Mouse (Mus musculus) embryonic facial prominence, embryonic 12.5 days (tissue): ENCODE results near the gene Bcar1. TPM values are rescaled to one million over a fixed set of nuclear protein-coding genes. Genes with fewer than 3 reads are reported as not detected.

ENCODE experiments used
- ATAC-seq: fragments of 200-750 bp; cut with Nextera tagmentation; 2 replicates; pipeline ENCODE4 v1.8.0; 2017; ENCODE audit not compliant: insufficient number of reproducible peaks, insufficient read depth, low FRiP score, low TSS enrichment
- H3K27ac ChIP-seq: fragments of 300-500 bp; sonication (generic); 2 replicates; pipeline ENCODE4 v1.5.1; 2016; ENCODE audit warnings: mild to moderate bottlenecking
- H3K27me3 ChIP-seq: fragments of 300-500 bp; sonication (generic); 2 replicates; pipeline ENCODE4 v1.6.1; 2016; ENCODE audit warnings: mild to moderate bottlenecking, moderate library complexity
- H3K36me3 ChIP-seq: fragments of 300-500 bp; sonication (generic); 2 replicates; pipeline ENCODE4 v1.6.1; 2016; ENCODE audit warnings: mild to moderate bottlenecking
- H3K4me1 ChIP-seq: fragments of 300-500 bp; sonication (generic); 2 replicates; pipeline ENCODE4 v1.6.1; 2016
- H3K4me2 ChIP-seq: fragments of 300-500 bp; sonication (generic); replicated peaks from 2 replicates; pipeline ENCODE4 v1.6.1; 2016; ENCODE audit warnings: mild to moderate bottlenecking, moderate library complexity
- H3K4me3 ChIP-seq: fragments of 300-500 bp; sonication (generic); 2 replicates; pipeline ENCODE4 v1.5.1; 2016; ENCODE audit warnings: mild to moderate bottlenecking
- H3K9ac ChIP-seq: fragments of 300-500 bp; sonication (generic); 2 replicates; pipeline ENCODE4 v1.6.1; 2016; ENCODE audit warnings: mild to moderate bottlenecking, moderate library complexity
- H3K9me3 ChIP-seq: fragments of 300-500 bp; sonication (generic); 2 replicates; pipeline ENCODE4 v1.6.1; 2016; ENCODE audit warnings: mild to moderate bottlenecking, moderate library complexity
- WGBS: fragments of 180-500 bp; shearing (Covaris S2); methylation state at CpG from one replicate; pipeline ENCODE4 v1.1.7; 2016; 5-methylcytosine and 5-hydroxymethylcytosine counted together
- polyA plus RNA-seq: library from polyadenylated mRNA; unstranded; fragments of >200 nt; fragmentation: Nextera tagmentation; extraction: Ambion mirVana; gene quantifications from 2 replicates; pipeline ENCODE4 v1.2.1, GENCODE M21; 2016

The Bcar1 gene
- 40.0 and 41.1 TPM in 2 replicates for polyA plus RNA-seq

DNA sequence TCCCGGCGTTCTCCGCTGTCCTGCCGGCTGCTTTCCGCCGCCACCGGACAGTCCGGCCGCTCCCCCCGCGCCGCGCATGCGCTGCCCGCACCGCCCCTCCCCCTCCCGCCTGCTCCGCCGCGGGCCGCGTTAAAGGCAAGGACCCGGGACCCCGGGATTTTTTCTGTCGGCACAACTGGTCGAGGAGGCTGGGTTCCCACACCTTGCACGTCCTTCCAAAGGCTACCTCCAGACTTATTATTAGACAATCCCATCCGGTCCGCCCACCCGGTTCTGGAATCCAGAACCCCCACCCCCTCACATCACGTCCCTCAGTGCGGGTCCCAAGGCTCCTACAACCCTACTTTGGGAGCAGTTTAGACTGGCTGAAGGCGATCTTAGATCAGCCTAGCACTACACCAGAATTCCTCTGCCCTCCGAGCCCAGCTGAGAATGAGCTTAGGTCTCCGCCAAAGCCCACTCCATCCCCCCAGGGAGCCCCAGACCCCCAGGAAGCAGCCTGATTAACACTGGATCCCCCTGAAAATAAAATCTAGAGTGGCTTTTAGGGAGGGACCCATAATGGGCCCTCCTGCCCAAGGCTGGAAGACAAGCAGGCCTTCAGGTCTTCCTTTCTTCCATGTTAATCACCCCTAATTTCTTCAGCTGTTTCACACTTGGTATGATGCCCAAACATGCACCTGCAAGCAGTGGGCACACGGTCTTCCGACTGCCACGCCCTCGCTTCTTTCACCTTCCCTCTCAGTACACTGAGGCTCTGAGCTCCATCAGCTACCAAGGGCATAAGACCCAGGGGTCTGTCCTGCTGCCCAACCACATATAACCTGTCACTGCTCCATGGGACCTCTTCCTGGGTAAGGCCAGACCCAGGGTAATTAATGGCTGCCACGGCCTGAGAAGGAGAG is at the start of gene Bcar1:
Gene Bcar1, minus strand, starts transcription at position 18 of the 905 bp plus-strand sequence.
- no peaks in the 10 kb centered on the region for H3K36me3 ChIP-seq
- H3K4me1 ChIP-seq, result peaks cover 56% of the 10 kb centered on the region
- 0 out of 2 replicates have a peak, but pooled peaks have one; percentile 37 for ATAC-seq
- H3K27ac ChIP-seq, result peak within 1 kb of the TSS; percentile 82
- WGBS, result 11% methylated on average over 32 of the region's 40 CpGs
- no peaks in the 10 kb centered on the region for H3K27me3 ChIP-seq
- H3K4me2 ChIP-seq, result peak within 1 kb of the TSS; percentile 71
- H3K9ac ChIP-seq, result peak within 1 kb of the TSS; percentile 95
- peak within 1 kb of the TSS; percentile 96 for H3K4me3 ChIP-seq
- no peaks in the 10 kb centered on the region for H3K9me3 ChIP-seq

DNA sequence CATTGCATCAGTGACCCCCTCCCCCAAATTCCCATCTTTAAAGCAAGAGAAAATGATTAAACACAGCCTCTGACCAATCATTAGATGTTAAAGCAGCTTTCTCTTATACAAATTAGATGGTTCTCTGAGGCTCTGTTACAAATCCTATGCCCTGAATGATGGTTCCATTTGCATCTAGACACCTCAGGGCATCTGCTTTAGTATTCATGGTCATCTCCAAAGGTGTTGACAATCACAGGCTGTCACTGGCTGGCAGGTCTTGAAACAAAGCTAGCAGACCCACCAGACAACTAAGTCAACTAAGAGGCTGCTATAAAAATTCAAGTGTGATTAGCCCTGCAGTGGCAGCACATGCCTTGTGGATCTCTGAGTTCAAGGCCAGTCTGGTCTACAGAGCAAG is 46.0 kb upstream of the Bcar1 start:
- no peak overlapping the region for H3K4me3 ChIP-seq
- no peaks in the 10 kb centered on the region for H3K9me3 ChIP-seq
- no peak overlapping the region for H3K4me2 ChIP-seq
- H3K4me1 ChIP-seq, result peaks cover 24% of the 10 kb centered on the region
- no peak overlapping the region for H3K27ac ChIP-seq
- 0 out of 2 replicates have a peak, but pooled peaks cover 2% of the 10 kb centered on the region for H3K36me3 ChIP-seq
- no peaks in the 10 kb centered on the region for H3K27me3 ChIP-seq
- no peak overlapping the region for H3K9ac ChIP-seq
- ATAC-seq, result no peak

DNA sequence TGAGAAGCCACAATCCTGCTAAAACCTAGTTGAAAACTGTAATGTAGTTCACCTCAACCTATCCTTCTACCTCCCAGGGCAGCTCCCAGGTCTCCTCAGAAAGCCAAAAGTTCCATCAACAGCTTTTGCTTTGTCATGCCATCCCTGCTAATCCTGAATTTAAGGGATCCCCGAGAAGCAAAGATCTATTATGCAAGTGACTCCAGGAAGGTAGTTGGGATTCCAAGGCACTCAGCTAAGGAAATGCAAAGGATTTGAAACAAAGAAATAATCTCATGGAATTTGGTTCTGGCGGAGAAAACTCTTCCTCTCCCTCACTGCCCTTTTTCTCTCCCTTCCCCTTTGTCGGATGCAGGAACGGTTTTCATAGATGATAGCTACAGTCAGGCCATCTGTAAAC is 45.6 kb upstream of the Bcar1 start:
- H3K4me1 ChIP-seq, result peaks cover 24% of the 10 kb centered on the region
- no peak overlapping the region for H3K27ac ChIP-seq
- no peak overlapping the region for H3K4me2 ChIP-seq
- no peak for ATAC-seq
- WGBS, result 46% methylated on average over 4 of the region's 4 CpGs
- H3K9me3 ChIP-seq, result no peaks in the 10 kb centered on the region
- no peaks in the 10 kb centered on the region for H3K27me3 ChIP-seq
- H3K9ac ChIP-seq, result no peak overlapping the region
- 0 out of 2 replicates have a peak, but pooled peaks cover under 1% of the 10 kb centered on the region for H3K36me3 ChIP-seq
- no peak overlapping the region for H3K4me3 ChIP-seq

DNA sequence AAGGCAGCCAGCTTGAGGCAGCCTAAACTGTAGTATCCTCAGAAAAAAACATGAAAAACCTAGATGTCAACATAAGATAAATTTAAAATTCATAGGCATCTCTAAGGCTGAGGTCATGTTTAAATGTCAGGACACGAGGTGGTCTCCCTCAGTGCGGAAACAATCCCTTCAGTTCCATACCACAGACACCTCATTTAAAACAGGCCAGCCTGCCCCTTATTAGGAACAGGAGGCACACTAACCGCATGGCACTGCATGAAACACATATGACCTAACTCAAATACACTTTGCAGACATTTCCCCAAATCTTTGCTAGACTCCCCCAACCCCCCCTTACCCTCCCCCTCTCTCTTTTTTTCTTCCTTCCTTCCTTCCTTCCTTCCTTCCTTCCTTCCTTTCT is 44.9 kb upstream of the Bcar1 start:
- H3K9me3 ChIP-seq, result no peaks in the 10 kb centered on the region
- peak overlapping the region; percentile 65; the same call in 1 of the 2 replicates for H3K27ac ChIP-seq
- H3K36me3 ChIP-seq, result no peaks in the 10 kb centered on the region
- no peak overlapping the region for H3K9ac ChIP-seq
- H3K4me2 ChIP-seq, result no peak overlapping the region
- H3K4me3 ChIP-seq, result no peak overlapping the region
- peaks cover 24% of the 10 kb centered on the region for H3K4me1 ChIP-seq
- ATAC-seq, result no peak
- WGBS, result 49% methylated on average over 3 of the region's 3 CpGs
- H3K27me3 ChIP-seq, result no peaks in the 10 kb centered on the region

DNA sequence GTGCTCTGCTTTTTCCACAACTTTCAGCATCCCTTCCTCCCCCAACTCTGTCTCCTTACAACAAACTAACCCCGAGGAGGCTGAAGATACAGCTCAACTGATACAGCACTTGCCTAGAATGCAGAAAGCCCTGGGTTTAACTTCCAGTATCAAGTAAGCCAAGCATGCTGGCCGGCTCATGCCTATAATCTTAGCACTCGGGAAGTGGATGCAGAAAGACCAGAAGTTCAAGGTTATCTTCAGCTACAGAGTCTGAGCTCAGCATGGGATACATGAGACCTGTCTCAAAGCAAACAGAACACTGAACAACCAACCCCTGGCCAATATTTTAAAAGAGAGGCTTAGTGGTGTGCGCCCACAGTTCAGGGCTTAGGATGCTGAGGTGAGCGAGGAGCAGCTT is 44.5 kb upstream of the Bcar1 start:
- Histone ChIP-seq H3K4me2 (peak overlapping the region; percentile 19; the same call in 1 of the 2 replicates), H3K27ac (peak overlapping the region; percentile 65), H3K27me3 (no peaks in the 10 kb centered on the region), H3K4me3 (no peak overlapping the region), H3K9me3 (no peaks in the 10 kb centered on the region), H3K36me3 (no peaks in the 10 kb centered on the region), H3K4me1 (peaks cover 24% of the 10 kb centered on the region), H3K9ac (no peak overlapping the region)
- 68% methylated on average over 5 of the region's 5 CpGs for WGBS
- ATAC-seq, result no peak

DNA sequence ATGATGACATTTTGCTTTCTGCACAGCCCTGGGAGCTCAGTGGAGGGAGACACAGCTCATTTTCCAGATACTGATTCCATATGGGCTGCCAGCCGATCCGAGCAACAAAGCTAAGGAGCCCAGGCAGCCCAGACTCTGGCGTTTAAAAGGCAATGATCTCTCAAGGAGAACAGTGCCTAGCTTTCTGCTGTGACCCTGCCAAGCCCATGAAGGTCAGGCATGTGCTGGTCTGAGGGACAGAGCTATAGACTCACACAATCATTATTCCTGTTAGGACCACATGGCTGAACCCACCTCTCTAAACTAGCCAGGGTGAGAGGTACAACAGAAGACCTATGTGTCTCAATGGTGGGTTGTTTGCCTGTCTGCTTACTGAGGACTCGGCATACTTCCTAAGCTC is 44.1 kb upstream of the Bcar1 start:
- H3K4me1 ChIP-seq, result peaks cover 24% of the 10 kb centered on the region
- WGBS, result 26% methylated on average over 4 of the region's 4 CpGs
- no peak for ATAC-seq
- no peak overlapping the region for H3K9ac ChIP-seq
- H3K9me3 ChIP-seq, result no peaks in the 10 kb centered on the region
- no peaks in the 10 kb centered on the region for H3K36me3 ChIP-seq
- peak overlapping the region; percentile 19; the same call in 1 of the 2 replicates for H3K4me2 ChIP-seq
- peak overlapping the region; percentile 65 for H3K27ac ChIP-seq
- H3K27me3 ChIP-seq, result no peaks in the 10 kb centered on the region
- no peak overlapping the region for H3K4me3 ChIP-seq

DNA sequence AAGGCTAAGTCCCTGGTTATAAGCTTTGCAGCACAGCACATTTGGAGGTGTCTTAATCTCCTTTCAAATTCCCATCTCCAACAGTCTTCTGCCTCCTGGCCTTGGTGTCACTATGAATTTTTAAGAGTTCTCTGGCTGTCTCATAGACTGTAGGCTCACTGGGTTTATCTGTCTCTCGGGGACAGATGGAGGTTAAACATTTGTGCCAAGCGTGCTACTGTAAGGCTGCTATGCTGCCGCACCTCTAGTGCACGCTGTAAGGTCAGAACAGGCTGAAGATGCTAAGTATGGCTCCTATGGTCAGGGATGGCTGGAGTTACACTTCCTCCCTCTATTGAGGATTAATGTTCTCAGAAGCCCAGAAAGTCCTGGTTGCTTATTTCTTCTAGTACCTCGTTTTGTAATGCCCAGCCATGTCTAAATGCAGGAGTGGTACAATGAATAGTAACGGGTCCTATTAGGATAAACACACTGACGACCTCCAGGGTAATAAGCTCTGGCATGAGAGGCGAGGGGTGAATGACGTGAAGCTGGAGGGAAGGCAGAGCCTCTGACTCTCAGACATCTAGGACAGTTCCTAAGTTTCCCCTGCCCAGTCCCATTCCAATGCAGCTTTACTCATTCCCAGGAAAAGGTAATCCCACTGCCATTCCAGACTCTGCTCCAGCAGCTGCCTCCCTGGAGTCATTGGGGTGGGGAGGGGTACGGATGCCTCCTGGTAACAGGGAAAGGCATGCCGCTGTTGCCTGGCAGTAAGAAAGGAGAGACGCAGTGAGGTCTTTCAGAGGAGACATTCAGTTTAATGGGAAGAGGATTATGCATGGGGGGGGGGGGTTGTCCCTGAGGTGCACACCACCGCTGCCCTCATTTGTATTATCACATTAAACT is 43.3 kb upstream of the Bcar1 start:
- Histone ChIP-seq H3K9ac (no peak overlapping the region), H3K4me3 (no peak overlapping the region), H3K4me2 (peak overlapping the region; percentile 19; the same call in 1 of the 2 replicates), H3K27ac (peak overlapping the region; percentile 65; the same call in 1 of the 2 replicates), H3K36me3 (no peaks in the 10 kb centered on the region), H3K27me3 (no peaks in the 10 kb centered on the region), H3K9me3 (no peaks in the 10 kb centered on the region), H3K4me1 (peaks cover 24% of the 10 kb centered on the region)
- WGBS, result 51% methylated on average over 13 of the region's 13 CpGs
- ATAC-seq, result 0 out of 2 replicates have a peak, but pooled peaks have one; percentile 60

DNA sequence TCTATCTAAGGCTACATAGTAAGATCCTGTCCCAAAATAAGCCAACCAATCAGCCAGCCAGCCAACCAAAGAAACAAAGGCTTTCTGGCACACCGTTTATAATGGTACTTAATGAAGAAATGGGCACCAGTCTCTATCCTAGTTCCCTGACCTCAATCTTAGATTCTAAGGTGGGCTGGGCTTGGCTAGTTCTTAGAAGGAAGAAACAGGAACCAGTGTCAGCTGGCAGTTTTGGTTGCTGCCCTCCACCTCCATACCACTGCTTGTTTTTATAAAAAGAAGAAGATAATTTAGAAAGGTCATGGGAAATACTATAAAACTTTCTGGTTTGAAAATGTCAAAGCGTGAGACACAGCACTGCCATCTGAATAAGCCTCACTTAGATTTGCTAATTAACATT is 42.5 kb upstream of the Bcar1 start:
- no peaks in the 10 kb centered on the region for H3K9me3 ChIP-seq
- H3K27me3 ChIP-seq, result no peaks in the 10 kb centered on the region
- H3K4me3 ChIP-seq, result no peak overlapping the region
- H3K9ac ChIP-seq, result no peak overlapping the region
- WGBS, result 92% methylated on average over 2 of the region's 2 CpGs
- no peak overlapping the region for H3K4me2 ChIP-seq
- H3K36me3 ChIP-seq, result no peaks in the 10 kb centered on the region
- ATAC-seq, result no peak
- no peak overlapping the region for H3K27ac ChIP-seq
- peaks cover 24% of the 10 kb centered on the region for H3K4me1 ChIP-seq

DNA sequence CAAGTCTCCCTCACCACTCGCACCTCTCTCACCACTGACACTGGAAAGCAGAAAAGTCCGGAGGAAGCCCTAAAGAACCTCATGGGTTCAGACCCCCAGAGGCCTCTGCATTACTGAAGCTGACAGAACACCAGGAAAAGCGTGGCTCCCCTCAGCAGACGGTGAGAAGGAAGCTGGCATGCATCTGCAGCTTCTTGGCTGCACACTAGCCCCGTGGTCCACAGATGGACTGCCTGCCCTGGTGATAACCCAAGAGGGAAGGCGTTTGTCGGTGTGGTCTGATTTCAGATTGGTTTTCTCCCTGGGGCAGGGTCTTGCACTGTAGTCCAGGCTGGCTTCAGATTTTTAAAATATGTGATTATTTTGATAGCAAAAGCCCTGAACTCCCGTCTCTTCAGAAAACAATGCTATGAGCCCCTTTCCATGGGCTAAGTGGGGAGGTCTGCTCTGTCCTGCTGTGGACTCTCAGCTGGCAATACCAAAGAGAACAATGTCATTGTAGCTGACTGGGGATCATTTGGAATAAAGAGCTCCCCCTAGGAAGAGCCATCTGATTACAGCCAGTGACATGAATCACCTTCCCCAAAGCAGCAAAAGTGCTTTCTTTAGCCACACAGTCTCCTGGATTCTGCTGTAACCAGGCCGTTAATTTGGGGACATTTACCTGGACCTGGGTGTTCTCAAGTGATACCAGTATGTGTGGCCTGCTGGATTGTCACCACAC is 39.2 kb upstream of the Bcar1 start:
- no peak overlapping the region for H3K9ac ChIP-seq
- peaks cover 18% of the 10 kb centered on the region; the same call in 1 of the 2 replicates for H3K36me3 ChIP-seq
- peaks cover 13% of the 10 kb centered on the region for H3K4me1 ChIP-seq
- ATAC-seq, result no peak
- no peak overlapping the region for H3K4me3 ChIP-seq
- H3K4me2 ChIP-seq, result no peak overlapping the region
- no peaks in the 10 kb centered on the region for H3K27me3 ChIP-seq
- WGBS, result 76% methylated on average over 9 of the region's 9 CpGs
- no peaks in the 10 kb centered on the region for H3K9me3 ChIP-seq
- no peak overlapping the region for H3K27ac ChIP-seq

DNA sequence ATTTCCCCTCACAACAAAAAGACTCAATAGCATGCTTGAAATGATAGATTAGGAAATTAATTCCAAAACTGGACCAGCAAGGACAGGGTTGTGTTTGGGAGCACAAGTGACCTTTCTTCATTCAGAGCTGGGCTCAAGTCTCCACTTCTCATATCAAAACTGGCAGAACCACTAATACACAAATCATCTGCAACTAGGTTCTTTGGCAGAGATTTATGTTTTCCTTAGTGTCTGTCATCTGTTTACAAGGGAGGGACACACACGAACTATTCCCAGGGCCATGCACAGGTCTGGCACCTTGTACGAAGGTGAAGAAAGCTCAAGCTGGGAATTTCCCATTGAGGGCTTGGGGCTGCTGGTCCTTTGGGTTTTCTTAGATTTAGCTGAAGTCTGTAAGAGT is 38.6 kb upstream of the Bcar1 start:
- ATAC-seq, result no peak
- no peaks in the 10 kb centered on the region for H3K9me3 ChIP-seq
- H3K9ac ChIP-seq, result no peak overlapping the region
- H3K36me3 ChIP-seq, result peaks cover 18% of the 10 kb centered on the region; the same call in 1 of the 2 replicates
- H3K4me2 ChIP-seq, result no peak overlapping the region
- 78% methylated on average over 2 of the region's 2 CpGs for WGBS
- no peak overlapping the region for H3K4me3 ChIP-seq
- H3K4me1 ChIP-seq, result peaks cover 6% of the 10 kb centered on the region
- H3K27me3 ChIP-seq, result no peaks in the 10 kb centered on the region
- no peak overlapping the region for H3K27ac ChIP-seq
